Mouse (Mus musculus) heart, postnatal 0 days (tissue): ENCODE measurements around the gene Crybb1. TPM values are rescaled to one million over a fixed set of nuclear protein-coding genes. Genes with fewer than 3 reads are reported as not detected.

ENCODE experiments used
- ATAC-seq: fragments of 200-750 bp; cut with Nextera tagmentation; 2 replicates; pipeline ENCODE4 v1.8.0; 2017; ENCODE audit warnings: low read depth, moderate number of reproducible peaks, moderate library complexity; ENCODE audit not compliant: insufficient read depth
- DNase-seq: peaks from one replicate; pipeline ENCODE4 v3.0.0-alpha.2; 2016; ENCODE audit warnings: low spot score
- H3K27ac ChIP-seq: fragments of 300-500 bp; sonication (generic); 2 replicates; pipeline ENCODE4 v1.5.1; 2014; ENCODE audit warnings: low read depth, mild to moderate bottlenecking
- H3K27me3 ChIP-seq: fragments of 300-500 bp; sonication (generic); 2 replicates; pipeline ENCODE4 v1.6.1; 2014; ENCODE audit warnings: low read length, mixed read lengths; ENCODE audit not compliant: control insufficient read depth, insufficient read depth
- H3K36me3 ChIP-seq: fragments of 300-500 bp; sonication (generic); replicated peaks from 2 replicates; pipeline ENCODE4 v1.6.1; 2014; ENCODE audit warnings: low read length, mixed read lengths; ENCODE audit not compliant: control insufficient read depth, insufficient read depth
- H3K4me1 ChIP-seq: fragments of 300-500 bp; sonication (generic); 2 replicates; pipeline ENCODE4 v1.6.1; 2014; ENCODE audit warnings: antibody characterized with exemption; ENCODE audit not compliant: control insufficient read depth, insufficient read depth
- H3K4me2 ChIP-seq: fragments of 300-500 bp; sonication (generic); 2 replicates; pipeline ENCODE4 v1.6.1; 2014; ENCODE audit warnings: low read depth, mild to moderate bottlenecking, low read length, moderate library complexity
- H3K4me3 ChIP-seq: fragments of 300-500 bp; sonication (generic); 2 replicates; pipeline ENCODE4 v1.5.1; 2014; ENCODE audit warnings: low read depth, low read length
- H3K9ac ChIP-seq: fragments of 300-500 bp; sonication (generic); replicated peaks from 2 replicates; pipeline ENCODE4 v1.6.1; 2014; ENCODE audit warnings: low read depth, low read length, mixed read lengths
- H3K9me3 ChIP-seq: fragments of 300-500 bp; sonication (generic); replicated peaks from 2 replicates; pipeline ENCODE4 v1.6.1; 2016; ENCODE audit warnings: low read length; ENCODE audit not compliant: control insufficient read depth
- CTCF ChIP-seq: IDR thresholded peaks from 2 replicates; pipeline ENCODE4 v1.5.1; 2016; ENCODE audit warnings: antibody characterized with exemption, control low read depth, low read depth
- EP300 ChIP-seq: IDR thresholded peaks from 2 replicates; pipeline ENCODE4 v1.6.1; 2016; ENCODE audit warnings: antibody characterized with exemption, low read depth
- WGBS: fragments of 180-500 bp; shearing (Covaris S2); extraction: QIAGEN DNeasy Blood & Tissue Kit; methylation state at CpG from one replicate; pipeline ENCODE4 v1.1.7; 2014; 5-methylcytosine and 5-hydroxymethylcytosine counted together
- polyA plus RNA-seq: library from polyadenylated mRNA; unstranded; fragments of >200 nt; fragmentation: Nextera tagmentation; extraction: Ambion mirVana; gene quantifications from 2 replicates; pipeline ENCODE4 v1.2.1, GENCODE M21; 2015
- total RNA-seq: library from RNA; depleted of rRNA; stranded (reverse); fragments of >200 nt; gene quantifications from 2 replicates; pipeline ENCODE4 v1.2.3, GENCODE M21; 2014; ENCODE audit warnings: low replicate concordance

The Crybb1 gene
- total and polyA plus RNA-seq, 2 experiments from 2014 or later = 0.26 TPM; not detected in 1

GRCm38 (mm10) chr5:112216335-112216734 is 39.3 kb upstream of the Crybb1 start:
- Histone ChIP-seq H3K9ac (no peak overlapping the region), H3K27ac (no peak overlapping the region), H3K36me3 (no peaks in the 10 kb centered on the region), H3K9me3 (peaks cover under 1% of the 10 kb centered on the region; the same call in 1 of the 2 replicates), H3K4me3 (no peak overlapping the region), H3K4me2 (no peak overlapping the region), H3K27me3 (peaks cover 40% of the 10 kb centered on the region; the same call in 1 of the 2 replicates), H3K4me1 (no peaks in the 10 kb centered on the region)
- no peak for TF ChIP-seq EP300
- TF ChIP-seq CTCF = no peak
- WGBS = 81% methylated on average over 7 of the region's 7 CpGs
- DNase-seq (no peak), ATAC-seq (no peak)

- no peak for TF ChIP-seq CTCF
- no peak for TF ChIP-seq EP300
- Histone ChIP-seq H3K27me3 (peaks cover 41% of the 10 kb centered on the region; the same call in 1 of the 2 replicates), H3K4me2 (no peak overlapping the region), H3K4me1 (no peaks in the 10 kb centered on the region), H3K36me3 (no peaks in the 10 kb centered on the region), H3K9ac (no peak overlapping the region), H3K27ac (no peak overlapping the region), H3K4me3 (no peak overlapping the region), H3K9me3 (no peaks in the 10 kb centered on the region)
- WGBS = 65% methylated on average over 22 of the region's 22 CpGs
- DNase-seq = no peak
- no peak for ATAC-seq
Measured at GRCm38 (mm10) chr5:112217031-112217430, 38.6 kb upstream of the Crybb1 start.

GRCm38 (mm10) chr5:112218679-112219078 is 36.9 kb upstream of the Crybb1 start:
- H3K4me3 ChIP-seq = no peak overlapping the region
- ATAC-seq = no peak
- H3K36me3 ChIP-seq = no peaks in the 10 kb centered on the region
- TF ChIP-seq EP300 (no peak), CTCF (no peak)
- no peak overlapping the region for H3K4me2 ChIP-seq
- peaks cover 48% of the 10 kb centered on the region; the same call in 1 of the 2 replicates for H3K27me3 ChIP-seq
- no peak for DNase-seq
- no peaks in the 10 kb centered on the region for H3K9me3 ChIP-seq
- no peak overlapping the region for H3K9ac ChIP-seq
- H3K4me1 ChIP-seq = no peaks in the 10 kb centered on the region
- WGBS = 52% methylated on average over 4 of the region's 4 CpGs
- no peak overlapping the region for H3K27ac ChIP-seq

GRCm38 (mm10) chr5:112219398-112219797 is 36.2 kb upstream of the Crybb1 start:
- no peaks in the 10 kb centered on the region for H3K4me1 ChIP-seq
- H3K4me2 ChIP-seq = no peak overlapping the region
- H3K36me3 ChIP-seq = no peaks in the 10 kb centered on the region
- peaks cover 48% of the 10 kb centered on the region; the same call in 1 of the 2 replicates for H3K27me3 ChIP-seq
- H3K4me3 ChIP-seq = no peak overlapping the region
- no peak for DNase-seq
- TF ChIP-seq CTCF = no peak
- TF ChIP-seq EP300 = no peak
- 0 out of 2 replicates have a peak, but pooled peaks have one; percentile 15 for ATAC-seq
- WGBS = 6% methylated on average over 1 of the region's 1 CpGs
- H3K9me3 ChIP-seq = no peaks in the 10 kb centered on the region
- no peak overlapping the region for H3K9ac ChIP-seq
- H3K27ac ChIP-seq = no peak overlapping the region

GRCm38 (mm10) chr5:112220203-112220602 is 35.4 kb upstream of the Crybb1 start:
- H3K27ac ChIP-seq = no peak overlapping the region
- DNase-seq (no peak), ATAC-seq (no peak)
- H3K36me3 ChIP-seq = no peaks in the 10 kb centered on the region
- H3K27me3 ChIP-seq = peaks cover 49% of the 10 kb centered on the region; the same call in 1 of the 2 replicates
- WGBS = 60% methylated on average over 8 of the region's 8 CpGs
- TF ChIP-seq EP300 (no peak), CTCF (no peak)
- no peaks in the 10 kb centered on the region for H3K4me1 ChIP-seq
- no peak overlapping the region for H3K4me2 ChIP-seq
- no peak overlapping the region for H3K4me3 ChIP-seq
- H3K9ac ChIP-seq = no peak overlapping the region
- H3K9me3 ChIP-seq = no peaks in the 10 kb centered on the region

DNA sequence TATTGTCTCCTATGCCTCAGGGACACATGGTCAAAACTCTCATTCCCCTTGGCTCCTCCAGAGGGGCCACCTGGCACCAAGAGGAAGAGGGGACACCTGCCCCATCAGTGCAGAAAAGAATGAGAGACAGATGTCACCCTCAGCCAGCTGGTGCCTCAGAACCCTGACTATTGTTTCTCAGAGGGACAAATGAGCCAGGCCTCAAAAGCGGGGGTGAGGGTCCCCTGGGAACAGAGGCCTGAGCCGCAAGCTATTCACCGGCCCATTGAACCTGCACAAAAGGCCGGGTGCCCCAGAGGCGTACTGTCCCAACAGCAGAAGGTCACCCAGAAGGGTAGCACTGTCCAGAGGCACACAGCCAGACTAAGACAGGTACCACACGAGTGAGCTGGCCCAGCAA is 30.0 kb upstream of the Crybb1 start:
- Histone ChIP-seq H3K4me1 (no peaks in the 10 kb centered on the region), H3K9ac (no peak overlapping the region), H3K4me2 (no peak overlapping the region), H3K36me3 (no peaks in the 10 kb centered on the region), H3K9me3 (no peaks in the 10 kb centered on the region), H3K27ac (no peak overlapping the region), H3K4me3 (no peak overlapping the region), H3K27me3 (peaks cover 77% of the 10 kb centered on the region)
- DNase-seq = no peak
- WGBS = 70% methylated on average over 6 of the region's 6 CpGs
- ATAC-seq = no peak
- TF ChIP-seq EP300 = no peak
- TF ChIP-seq CTCF = no peak
